Mouse (Mus musculus): Measurements from ENCODE around the gene Nfia.

Nfia gene

DNA sequence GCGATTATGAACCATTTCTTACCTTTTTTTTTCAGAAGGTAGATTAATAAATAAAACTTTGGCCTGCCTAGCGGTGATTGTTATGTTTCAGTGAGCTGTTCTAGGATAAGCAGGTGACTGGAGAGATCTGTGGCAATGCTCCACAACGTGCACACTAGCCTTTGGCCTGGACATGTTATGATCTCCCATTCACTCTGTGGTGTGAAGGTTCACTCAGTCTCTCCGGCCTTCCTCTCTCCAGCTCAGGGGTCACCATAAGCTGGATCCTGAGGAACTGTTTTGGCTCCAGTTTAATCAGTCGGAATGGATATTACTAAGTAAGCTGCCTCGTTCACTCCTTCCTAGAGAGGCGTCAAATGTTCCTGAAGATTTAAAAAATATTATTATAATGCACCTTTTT, 139.2 kb downstream of the Nfia start:
- DNase-seq (ENCODE audit: low read depth, low spot score): no peak

DNA sequence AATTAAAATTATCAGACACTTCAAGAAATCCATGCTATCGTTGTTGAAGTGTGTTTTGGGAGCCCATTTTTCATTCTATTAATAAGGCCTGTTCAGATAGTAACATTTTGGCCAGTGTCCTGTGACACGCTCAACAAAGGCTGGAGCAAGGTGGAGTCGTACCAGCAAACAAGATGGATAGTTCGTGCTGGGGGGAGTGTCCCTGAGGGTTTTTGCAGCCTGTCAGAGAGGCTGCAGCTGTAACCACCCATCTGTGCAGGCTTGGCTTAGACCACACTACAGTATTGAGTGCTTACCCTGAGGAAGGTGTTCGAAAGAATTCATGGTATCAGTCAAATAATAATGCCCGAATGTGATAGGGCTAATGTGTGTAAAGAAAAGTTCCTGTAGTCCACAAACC, 139.6 kb downstream of the Nfia start:
- DNase-seq (ENCODE audit: low read depth, low spot score): no peak

DNA sequence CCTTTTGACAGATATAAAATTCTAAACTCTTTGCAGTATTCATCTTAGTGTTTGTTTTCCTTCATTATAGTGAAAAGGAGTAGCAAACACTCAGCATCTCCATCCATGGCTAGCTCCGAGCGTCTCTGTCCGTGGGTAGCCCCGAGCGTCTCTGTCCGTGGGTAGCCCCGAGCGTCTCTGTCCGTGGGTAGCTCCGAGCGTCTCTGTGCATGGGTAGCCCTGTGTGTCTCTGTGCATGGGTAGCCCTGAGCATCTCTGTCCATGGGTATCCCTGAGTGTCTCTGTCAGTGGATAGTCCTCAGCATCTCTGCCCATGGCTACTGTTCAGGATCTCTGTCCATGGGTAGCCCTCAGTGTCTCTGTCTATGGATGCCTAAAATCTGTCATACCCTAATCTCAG, 140.0 kb downstream of the Nfia start:
- DNase-seq (ENCODE audit: low read depth, low spot score): no peak

DNA sequence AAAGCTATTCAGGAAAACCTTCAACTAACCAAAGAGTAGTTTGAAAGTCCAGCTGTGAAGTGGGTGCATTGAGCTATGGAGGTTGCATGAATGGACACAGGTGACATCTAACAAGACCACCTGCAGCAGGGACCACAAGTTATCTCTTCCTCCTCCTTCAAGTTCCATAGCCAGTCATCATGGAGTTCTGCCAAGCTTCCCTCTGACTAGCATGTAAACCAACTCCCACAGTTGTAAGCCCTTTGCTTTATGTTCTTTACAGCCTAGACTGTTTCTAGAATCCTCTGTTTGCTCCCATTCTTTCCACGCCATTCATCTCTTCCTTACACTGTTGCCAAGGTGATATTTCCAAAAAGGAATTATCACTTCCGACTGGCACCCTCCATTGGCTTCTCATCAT, 141.8 kb downstream of the Nfia start:
- DNase-seq (ENCODE audit: low read depth, low spot score): no peak

DNA sequence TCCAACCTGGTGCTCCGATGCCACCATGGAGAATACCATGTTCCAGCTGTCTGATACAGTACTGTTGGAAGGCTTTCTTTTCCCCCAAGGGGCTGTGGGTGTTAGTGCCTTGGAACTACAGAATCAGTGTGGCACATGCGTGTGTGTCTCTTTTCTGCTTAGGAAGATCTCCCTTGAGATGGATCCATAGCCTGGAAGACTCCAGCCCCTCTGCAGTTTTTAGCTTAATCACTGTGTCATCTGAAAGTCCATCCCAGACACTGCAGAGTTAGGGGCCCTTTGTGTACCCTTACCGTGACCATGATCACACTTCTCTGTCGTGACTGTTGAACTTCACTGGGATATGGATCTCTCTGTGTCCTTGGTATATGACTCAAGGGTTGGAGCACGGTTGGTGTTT, 142.2 kb downstream of the Nfia start:
- DNase-seq (ENCODE audit: low read depth, low spot score): no peak

DNA sequence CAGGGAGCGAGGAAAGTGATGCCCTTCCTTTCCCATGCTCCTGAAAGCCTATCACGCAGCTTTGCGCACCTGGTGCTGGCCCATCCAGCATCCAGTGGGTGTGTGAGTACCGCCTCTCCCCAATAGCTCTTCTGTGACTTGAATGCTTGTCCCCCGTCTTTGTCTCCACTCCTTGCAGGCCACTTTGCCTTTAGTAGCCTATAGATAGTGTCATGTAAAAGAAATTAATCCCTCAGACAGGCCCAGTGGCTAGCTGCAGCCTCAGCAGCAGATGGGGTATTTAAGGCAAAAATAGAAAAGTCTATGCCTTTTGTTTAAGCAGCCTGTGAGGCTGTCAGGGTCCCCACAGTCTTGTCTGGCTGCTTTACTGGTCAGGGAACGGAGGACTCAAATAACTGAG, 145.0 kb downstream of the Nfia start:
- no peak for DNase-seq (ENCODE audit: low read depth, low spot score)

DNA sequence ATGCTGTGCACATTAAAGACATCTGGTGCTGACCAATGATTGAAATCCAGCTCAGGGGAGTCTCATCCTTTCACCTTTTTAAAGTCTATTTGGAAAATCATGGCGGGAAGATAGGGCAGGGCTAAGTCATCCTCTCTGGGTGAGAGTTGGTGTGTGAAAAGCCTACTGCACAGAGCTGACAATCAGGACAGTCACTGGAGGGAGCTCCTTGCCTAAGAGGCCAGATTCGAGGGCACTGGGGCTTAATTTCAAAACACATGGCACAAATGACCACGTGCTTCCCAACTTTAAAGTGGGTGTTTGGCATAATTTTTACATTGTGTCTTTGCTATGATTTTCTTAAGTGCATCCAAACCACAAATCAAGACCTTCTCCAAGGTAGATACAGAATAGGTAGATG, 146.1 kb downstream of the Nfia start:
- DNase-seq (ENCODE audit: low read depth, low spot score): no peak

DNA sequence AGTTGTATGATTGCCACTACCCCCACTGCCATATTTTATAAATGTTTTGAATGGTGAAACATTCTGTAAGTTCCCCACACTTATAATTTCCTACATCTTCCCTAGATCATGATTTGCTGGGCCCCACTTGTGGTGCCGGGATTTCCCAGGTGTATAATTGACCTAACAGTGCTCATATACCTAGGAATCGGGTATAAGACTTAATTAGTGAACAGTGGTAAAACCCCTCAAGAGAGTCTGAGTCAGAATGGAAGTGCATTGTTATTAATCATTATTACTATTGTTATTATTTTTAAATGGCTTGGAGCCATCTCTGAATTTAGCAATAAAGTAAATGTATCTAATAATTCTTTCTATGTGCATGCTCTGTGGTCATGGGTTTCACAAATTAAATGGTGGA, 147.2 kb downstream of the Nfia start:
- DNase-seq (ENCODE audit: low read depth, low spot score): no peak

DNA sequence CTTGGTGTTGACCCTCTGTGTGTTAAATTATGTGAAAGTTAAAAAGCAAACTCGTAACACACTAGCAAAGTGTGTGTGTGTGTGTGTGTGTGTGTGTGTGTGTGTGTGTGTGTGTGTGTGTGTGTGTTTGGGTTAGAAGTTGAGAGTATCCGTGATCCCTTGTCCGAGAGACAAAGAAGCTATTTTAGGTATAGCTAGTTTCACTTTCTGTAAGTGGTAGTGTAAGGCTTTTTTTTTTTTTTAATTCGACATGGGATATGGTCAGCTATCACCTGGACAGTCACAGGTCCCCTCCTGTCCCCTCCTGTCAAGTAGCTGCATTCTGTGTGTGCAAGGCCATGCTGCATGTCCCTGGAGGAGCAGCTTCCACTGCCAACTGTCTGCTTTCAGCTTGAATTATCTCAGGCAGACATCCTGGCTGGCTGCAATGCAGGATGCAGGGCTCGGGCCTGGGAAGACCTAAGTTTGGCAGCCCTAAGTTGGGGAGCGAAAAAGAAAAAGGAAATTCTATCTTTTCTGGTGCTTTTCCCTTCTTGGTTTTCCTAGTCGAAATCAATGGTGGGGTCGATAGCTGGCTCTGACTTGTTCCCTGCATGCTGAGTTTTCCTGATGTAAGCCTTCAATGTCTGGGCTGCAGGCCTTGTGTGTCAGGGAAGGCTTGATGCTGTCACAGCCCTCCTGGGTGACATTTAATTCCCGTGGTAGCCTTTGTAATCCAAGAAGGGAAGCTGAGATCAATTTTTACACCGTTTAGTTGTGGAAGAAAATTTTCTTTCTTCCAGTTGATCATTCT, 147.9 kb downstream of the Nfia start:
- no peak for DNase-seq (ENCODE audit: low read depth, low spot score)

DNA sequence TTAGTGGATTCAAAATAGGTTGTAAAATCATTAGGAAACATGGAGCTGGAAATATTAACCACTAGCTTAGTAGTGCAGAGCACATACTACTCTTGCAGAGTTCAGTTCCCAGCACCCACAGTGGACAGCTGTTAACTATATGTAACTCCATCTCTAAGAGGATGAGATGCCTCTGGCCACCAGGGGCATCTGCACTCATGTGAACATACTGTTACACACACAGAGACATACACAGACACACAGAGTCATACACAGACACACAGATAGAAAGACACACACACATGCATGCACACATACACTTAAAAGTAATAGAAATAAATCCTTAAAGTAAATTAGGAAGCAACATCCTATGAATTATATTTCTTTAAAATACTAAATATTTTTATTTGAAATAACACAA, 149.1 kb downstream of the Nfia start:
- DNase-seq (ENCODE audit: low read depth, low spot score): no peak

DNA sequence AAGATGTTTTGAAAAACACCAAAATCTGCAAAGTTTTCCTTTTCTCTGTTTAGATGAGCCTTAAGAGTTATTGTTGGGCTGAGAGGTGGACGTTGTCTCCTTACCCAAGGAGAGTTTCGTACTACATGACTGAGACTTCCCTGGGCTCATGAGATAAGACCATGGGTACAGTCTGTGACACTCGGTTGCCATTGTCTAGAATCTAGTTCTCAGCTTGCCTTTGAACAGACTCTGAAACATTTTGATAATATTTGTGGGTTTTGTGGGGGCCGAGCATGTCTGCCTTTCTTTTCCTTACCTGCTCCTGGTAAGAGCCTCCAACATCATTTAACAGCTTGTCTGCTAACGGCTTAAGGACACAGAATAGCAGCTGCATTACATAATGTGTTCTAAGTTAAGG, 150.7 kb downstream of the Nfia start:
- no peak for DNase-seq (ENCODE audit: low read depth, low spot score)

DNA sequence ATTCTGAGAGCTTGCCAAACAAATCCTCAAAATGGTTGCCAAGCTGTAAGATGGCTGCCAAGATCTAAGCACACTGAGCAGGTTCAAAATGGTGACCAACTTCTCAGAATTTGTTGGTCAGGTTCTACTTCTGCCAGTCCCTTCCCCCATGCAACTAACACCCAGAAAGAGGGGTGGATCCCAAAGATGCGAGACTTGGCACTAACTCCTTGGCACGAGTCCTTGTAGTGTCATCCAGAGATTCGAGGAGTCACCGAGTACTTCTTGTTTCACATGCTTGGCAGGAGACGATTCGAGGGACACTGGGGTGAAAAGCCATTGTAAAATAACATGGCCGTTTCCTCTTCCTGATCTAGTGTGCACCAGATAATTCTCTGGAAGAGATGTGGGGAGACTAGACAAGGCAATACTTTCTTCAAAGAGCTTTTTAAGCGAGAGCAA, 151.4 kb downstream of the Nfia start:
- no peak for DNase-seq (ENCODE audit: low read depth, low spot score)

DNA sequence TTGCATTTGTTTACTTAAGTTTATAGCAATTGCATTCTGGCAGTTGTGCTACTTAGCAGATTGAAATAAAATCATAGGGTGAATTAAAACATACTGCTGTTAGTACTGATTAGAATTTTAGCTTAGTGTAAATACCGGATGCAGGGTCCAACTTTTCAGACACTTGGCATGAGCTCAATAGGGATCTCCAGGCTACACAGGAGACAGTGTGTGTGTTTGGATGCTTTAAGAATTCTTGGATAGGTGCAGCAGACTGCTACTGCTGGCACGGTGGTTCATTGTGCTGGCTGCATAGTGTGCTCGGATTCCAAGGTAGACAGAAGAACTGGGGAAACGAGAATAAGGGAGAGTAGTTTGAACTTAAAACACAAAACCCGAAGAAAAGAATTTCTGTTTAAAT, 151.9 kb downstream of the Nfia start:
- no peak for DNase-seq (ENCODE audit: low read depth, low spot score)

DNA sequence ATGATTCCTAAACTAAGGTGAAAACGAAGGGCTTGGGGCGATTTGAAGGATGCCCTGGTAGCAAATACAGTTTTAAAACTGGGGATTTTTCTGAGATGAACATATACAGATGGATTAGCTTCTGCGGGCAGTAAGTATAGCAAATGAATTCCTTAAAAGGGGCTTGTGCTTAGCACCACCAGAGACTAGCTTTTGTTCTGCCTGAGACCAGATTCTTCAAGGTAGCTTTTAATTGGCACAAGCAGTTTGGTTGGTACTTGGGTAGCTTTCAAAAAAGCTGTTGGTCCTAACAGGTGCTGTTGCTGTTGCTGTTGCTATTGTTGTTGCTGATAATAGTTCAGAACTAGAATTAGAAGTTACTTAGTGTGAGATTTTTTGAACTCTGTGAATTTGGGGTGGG, 152.3 kb downstream of the Nfia start:
- DNase-seq (ENCODE audit: low read depth, low spot score): no peak

DNA sequence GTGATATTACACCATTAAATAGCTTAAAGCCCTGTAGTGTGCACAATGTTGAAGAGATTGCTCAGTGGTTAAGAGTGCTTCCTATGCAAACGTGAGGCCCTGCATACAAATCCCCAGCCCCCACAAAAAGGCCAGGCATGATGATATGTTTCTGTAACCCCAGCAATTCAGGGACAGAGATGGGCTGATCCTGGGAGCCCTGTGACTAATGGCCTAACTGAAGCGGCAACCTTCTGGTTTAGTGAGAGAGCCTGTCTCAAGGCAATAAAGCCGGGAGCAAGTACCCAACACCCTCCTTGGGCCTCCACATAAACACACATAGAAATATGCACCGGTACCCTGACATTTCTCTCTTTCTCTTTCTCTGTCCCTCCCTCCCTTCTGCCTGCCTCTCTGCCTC, 153.1 kb downstream of the Nfia start:
- no peak for DNase-seq (ENCODE audit: low read depth, low spot score)

DNA sequence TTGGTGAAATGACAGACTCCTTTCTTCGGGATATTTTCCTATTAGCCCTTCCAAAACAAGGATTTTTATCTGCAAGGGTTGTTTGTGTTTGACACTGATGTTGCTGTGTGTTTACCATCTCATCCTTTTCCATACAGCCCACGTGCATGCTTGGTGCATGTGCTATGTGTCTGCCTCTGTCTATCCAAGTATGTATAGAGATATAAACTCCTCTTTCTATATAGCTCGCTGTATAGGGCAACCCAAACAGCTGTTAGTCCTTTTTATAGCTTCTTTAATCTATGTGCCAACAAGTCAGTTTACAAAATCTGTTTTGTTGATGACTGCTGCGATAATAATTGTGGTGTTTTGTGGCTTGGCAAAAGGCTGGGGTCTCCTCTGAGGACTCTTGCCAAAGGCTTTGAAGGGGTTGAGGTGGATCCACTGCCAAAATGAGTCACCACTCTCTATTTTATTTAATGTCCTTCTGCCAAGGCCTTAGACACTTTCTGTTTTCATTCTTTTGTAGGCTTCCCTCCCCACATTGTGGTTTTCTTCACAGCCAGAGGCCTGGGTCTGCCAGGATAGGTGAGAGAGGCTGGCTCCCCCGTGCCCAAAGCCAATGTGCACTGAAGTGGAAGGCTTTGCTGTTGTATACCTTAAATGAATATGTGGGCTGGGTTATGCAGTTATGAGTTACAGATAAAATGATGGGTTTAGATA, 154.2 kb downstream of the Nfia start:
- DNase-seq (ENCODE audit: low read depth, low spot score): no peak

DNA sequence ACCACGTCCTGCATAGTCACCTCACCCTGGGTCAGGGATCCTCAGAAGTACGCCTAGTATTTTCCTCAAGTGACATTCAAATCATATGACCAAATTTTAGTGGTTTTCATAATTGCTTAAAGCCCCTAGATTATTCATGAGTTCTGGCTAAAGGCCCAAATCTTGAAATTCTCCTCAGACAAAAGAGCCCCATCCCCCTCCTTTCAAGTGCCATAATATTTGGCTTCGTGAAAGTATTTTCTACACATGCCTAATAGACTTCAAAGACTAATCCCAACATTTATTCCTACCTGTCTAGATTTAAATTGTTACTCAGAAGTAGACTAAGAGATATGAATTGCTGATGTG, 154.7 kb downstream of the Nfia start:
- no peak for DNase-seq (ENCODE audit: low read depth, low spot score)

DNA sequence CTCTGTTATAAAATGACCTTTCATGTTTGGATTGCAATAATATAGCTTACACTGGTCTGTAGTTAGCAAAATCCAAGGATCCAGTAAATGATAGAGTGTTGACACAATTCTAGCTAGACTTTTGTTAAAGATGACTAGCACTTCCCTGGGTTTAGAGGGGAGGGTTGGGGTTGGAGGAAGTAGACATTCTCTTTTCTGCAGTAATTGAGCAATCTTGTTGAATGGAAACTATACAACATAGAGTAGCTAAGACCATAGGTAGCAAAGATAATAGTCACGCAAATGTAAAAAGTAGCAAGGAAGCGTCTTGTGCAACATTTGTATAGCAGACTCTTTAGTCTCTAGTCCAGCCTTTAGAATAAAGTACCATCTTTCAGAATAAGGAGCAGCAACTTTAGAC, 163.8 kb downstream of the Nfia start:
- DNase-seq (ENCODE audit: low read depth, low spot score): no peak

DNA sequence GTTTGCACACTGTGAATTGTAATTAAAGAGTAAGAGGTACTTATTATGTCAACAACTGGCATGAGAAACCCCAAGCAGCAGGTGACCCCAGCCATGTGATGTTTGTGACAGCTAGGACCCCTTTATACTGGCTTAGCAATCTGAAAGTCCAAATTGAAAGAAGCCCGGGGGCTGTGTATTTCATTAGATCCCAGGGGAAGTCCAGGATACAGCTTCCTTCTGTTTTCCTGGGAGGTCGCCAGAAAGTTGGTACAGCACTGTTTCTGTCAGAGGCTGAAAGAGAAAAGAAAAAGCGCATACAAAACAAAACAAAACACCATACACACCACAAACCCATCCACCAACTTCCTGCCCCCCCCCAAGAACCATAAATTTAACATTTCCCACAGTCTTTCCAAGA, 164.4 kb downstream of the Nfia start:
- DNase-seq (ENCODE audit: low read depth, low spot score): no peak

DNA sequence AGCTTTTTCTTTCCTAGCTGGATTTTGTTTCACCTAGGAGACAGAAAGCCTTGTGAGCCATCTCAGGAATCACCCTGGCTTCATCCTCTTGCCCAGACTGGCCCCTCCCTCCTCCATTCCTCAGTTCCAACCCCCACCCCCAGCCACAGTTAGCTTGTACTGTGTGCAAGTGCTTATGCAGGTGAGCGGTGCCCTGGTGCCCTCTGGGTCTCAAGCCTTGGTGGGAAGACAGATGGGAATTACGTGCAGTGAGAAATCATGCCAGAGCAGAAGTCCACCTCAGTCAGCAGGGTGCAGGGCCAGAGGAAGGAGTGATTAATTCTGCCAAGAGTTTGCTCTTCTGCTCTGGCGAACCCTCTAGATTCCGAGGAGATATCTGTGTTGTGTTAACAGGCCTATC, 167.0 kb downstream of the Nfia start:
- DNase-seq (ENCODE audit: low read depth, low spot score): no peak

DNA sequence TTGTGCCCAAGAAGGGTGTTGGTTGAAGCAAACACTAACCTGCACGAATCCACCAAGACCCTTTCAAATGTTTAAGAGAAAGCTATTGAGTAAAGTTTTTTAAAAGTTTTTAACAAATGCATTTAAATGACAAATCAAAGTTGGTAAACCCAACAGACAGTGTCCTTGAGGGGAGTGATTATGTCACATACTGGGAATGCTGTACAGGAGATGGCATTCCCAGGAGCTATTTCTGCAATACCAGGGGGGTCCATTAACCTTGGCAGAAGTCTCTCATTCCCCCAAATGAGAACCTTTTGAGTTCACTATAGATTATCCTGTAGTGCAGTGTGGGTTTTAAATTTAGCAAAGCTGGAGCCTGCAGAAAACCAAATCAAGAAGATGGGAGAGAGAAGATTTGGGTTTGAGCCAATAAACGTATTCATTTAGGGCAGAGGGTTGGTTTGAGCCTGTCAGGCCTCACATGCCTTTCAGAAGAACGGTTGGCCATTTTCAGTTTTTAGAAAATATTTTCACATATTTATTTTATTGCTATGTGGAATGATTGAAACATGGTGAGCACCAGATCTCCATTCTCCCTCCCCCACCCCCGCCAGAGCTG, 167.5 kb downstream of the Nfia start:
- DNase-seq (ENCODE audit: low read depth, low spot score): no peak

DNA sequence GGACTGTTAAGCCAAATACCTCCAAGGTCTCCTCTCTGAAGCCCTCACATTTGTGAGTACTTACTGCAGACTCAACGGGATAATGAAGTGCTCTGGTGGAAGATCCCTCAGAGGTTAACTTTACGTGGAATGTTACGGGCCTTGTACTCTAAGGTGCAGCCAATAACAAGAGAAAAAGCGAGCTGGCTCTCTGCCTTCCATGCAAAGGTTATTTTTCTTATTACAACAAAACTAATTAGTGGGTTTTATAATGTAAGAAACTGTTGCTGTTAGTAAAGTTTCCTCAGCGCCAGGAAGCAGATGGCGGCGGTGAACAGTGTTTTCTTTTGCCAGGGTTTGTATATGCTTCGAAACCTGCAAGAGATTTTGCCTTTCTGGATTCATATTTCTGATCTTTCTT, 169.1 kb downstream of the Nfia start:
- no peak for DNase-seq (ENCODE audit: low read depth, low spot score)

DNA sequence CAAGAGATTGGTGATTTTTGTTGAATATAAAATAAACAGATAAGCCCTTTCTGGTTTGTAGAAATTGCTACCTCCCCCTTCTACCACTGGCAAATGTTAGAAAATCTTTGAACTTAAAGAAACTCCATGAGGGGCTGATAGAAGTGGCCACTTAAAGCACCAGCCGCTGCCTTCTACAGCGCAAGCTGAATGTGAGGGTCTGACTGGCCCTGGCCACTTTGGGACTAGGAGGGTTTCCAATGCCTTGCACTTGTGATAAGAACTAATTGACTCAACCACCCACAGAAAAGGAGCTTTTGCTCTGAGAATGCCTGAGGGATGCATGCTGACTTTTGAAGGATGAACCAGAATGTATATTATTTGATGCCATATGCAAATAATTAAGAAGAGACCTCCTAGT, 171.8 kb downstream of the Nfia start:
- DNase-seq (ENCODE audit: low read depth, low spot score): no peak
